Mouse (Mus musculus) liver, embryonic 14.5 days (tissue): ENCODE measurements around the gene 2610301B20Rik.

Source experiments
- CTCF ChIP-seq: IDR thresholded peaks from 2 replicates; pipeline ENCODE4 v1.5.1; 2016; ENCODE audit warnings: antibody characterized with exemption, low read depth, control low read depth
- EP300 ChIP-seq: IDR thresholded peaks from 2 replicates; pipeline ENCODE4 v1.6.1; 2016; ENCODE audit warnings: antibody characterized with exemption, low read depth

GRCm38 (mm10) chr4:10859174-10859573, 15.1 kb upstream of the 2610301B20Rik start:
- no peak for TF ChIP-seq EP300
- TF ChIP-seq CTCF: no peak
